Mouse (Mus musculus) embryo, embryonic 11 days (tissue): ENCODE measurements at regions not wholly inside any gene's neighbourhood (a gene's known extent, or its start where the extent isn't known, plus 50 kb on each side); places are given as distances from the start of the nearest gene placed in this dataset.
"Not testable (repeated sequence)": the region's sequence is repeated elsewhere in the genome, so short reads cannot be mapped to it uniquely, and the experiment has no call there.

Source experiments
- DNase-seq: peaks from one replicate; pipeline ENCODE4 v3.0.0-alpha.2; 2015

DNA sequence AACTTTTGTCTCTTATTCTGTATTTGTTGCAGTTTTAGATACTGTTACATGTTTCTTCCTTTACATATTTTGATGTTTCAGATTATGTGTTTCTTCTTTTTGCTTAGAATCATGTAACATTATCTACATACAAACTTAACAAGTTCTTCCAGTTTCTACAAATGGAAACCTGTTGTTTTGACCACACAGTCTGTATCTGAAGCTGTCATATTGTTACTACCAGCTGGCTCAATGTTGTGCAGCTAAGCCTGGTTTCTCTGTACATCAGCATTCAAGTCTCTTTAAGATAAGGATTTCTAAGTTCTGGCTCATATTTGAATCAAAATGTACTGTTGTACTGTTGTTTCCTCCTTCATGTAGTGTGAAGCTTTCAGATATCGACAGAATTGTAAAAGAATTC lies 65.4 kb upstream of the Vps41 start:
- no peak for DNase-seq

DNA sequence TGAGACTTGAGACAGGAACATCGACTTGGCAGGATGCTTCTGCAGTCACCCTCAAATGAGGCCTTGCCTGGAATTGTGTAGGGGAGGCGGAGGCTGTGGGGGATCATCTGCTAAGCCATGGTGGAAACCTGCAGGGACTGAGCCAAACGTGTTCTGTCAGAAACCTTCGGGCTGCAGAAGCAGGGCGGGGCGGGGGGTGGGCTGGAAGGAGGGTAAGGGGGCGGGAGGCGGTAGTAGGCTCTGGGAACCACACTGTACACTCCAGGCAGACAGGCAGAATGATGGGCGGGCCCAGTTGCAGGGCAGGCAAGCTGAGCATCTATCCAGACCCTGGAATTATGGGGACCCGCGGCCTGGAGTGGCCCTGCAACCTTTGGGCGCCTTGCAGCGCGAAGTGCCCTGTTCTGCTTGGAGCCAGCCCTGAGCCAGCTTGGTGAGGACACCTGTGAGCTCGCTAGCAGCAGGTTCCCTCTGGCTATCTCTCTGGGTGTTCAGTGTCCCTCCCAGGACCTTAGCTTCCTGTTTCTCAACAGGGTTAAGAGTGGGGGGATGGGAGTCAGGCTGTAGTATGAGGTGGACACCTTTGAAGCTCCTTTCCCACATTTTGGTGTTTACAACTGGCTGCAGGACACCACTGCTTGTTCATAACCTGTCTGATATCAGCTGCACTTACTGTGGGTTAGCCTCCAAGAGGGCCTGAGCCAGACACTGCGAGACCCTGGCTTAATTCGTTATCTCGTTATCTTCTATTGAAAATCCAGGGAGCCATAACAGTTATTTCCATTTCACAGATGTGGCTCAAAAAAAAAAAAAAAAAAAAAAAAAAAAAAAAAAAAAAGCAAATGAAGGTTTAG lies 102.1 kb upstream of the Vps41 start:
- peak; percentile 41 for DNase-seq

DNA sequence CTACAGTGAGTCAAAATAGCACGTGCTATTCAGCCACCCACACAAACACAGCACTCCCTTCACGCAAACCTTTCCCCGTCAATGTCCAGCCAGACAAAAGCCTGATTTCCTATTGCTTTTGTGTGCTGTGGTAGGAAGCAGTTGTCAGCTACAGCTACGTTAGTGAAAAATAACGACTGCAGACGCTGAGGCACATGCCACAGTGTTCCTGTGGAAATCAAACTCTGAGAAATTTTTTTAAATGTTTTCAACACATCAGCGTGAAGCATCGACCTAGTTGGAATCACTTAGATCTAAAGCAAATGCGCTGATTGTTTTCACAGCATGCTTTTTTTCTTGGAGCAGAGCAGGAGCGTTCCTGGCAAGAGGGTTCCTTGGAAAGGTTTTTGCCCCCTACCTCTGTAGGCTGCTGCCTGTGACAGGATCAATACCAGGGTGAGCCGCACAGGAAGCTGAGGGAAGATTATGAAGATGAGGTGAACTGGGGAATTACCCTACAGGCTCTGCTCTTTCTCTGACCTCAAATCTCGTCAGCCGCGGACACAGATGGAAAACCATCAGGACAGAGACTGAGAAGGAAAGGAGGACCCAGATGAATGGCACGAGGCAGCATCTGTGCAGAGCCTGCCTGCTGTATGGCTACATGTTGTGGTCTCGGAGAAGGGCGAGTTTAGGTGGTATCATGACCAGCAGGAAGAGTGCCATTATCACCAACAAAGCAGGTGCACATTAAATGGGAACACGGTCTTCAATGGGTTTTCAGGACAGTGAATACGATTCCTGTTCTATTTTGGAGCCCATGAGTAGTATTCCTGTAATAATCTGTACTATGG lies 136.2 kb upstream of the Vps41 start:
- DNase-seq: peak; percentile 5

DNA sequence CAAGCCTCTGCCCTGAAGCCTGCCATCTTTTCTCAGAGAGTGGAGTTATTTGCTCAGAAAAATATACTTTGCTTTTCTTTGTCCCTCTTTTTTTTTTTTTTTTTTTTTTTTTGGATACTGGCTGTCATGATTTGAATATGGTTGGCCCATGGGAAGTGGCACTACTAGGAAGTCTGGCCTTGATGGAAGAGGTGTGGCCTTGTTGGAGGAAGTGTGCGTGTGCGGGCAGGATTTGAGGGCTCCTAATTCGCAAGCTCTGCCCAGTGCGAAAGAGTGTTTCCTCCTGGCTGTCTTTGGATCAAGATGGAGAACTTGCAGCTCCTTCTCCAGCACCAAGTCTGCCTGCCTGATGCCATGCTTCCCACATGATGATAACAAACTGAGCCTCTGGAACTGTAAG lies 141.1 kb upstream of the Vps41 start:
- no peak for DNase-seq

DNA sequence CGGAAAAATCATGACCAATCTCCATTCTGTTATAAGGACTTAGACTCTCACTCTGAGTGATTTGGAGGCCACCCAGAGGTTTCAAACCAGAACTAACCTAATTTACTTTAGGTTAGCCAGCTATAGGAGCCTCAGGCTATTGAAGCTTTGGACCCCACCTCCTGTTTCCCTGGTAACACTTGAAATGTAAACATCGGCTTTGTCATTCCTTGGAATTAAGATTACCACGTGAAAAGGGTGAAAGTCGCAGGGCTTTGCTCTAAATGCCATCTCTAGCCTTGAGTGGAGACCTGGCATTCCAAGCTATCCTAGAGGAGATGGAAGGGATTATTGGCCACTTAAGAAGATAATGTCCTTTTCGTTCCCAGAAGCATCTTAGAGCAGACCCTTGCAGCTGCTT lies 141.5 kb upstream of the Vps41 start:
- peak; percentile 57 for DNase-seq

DNA sequence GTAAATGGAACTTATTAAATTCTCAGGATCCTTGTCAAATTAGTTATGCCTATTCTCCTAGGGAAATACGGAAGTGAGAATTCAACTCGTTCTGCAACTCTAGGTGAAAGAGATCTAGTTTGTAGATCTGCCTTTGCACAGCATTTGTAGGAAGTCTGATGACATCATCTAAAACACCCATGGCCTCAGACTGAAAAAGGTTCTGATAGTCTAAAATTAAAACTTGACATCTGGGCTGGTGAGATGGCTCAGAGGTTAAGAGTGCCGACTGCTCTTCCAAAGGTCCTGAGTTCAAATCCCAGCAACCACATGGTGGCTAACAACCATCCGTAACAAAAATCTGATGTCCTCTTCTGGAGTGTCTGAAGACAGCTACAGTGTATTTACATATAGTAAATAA lies 144.5 kb upstream of the Pou6f2 start:
- DNase-seq: not testable (repeated sequence)

DNA sequence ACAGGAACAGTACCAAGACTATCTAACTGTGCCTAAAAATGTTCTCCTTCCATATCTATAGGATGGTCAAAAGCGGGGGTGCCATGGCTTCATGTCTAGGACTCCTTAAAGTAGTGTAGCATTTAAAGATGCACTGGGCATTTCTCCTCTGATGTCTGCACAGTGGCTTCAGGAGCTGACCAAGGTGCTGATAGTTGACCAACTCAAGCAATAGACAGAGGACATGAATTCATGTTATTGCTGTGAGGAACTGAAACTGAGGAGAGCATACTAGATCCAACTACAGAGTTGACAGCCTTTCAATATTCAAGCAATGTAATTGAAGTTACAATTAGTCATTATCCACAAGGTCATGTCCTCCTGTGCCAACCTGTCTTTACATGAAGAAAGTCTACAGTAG lies 133.0 kb upstream of the Pou6f2 start:
- peak; percentile 61 for DNase-seq

DNA sequence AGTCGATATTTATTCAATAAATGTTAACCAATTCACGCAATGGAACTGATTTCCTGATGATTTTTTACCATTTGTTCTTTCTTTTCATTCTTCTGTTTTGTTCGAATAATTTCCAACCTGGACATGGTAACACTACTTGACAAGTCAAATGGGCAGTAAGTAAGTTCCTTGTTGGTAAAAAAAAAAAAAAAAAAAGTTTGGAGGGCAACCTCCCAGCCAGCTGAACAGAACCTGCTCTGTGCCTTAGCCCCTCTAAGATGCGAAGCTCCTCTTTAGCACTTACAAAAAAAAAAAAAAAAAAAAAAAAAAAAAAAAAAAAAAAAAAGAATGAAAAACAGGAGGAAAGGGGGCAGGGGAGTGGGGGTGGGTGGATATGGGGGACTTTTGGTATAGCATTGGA lies 100.7 kb upstream of the Pou6f2 start:
- DNase-seq: no peak

DNA sequence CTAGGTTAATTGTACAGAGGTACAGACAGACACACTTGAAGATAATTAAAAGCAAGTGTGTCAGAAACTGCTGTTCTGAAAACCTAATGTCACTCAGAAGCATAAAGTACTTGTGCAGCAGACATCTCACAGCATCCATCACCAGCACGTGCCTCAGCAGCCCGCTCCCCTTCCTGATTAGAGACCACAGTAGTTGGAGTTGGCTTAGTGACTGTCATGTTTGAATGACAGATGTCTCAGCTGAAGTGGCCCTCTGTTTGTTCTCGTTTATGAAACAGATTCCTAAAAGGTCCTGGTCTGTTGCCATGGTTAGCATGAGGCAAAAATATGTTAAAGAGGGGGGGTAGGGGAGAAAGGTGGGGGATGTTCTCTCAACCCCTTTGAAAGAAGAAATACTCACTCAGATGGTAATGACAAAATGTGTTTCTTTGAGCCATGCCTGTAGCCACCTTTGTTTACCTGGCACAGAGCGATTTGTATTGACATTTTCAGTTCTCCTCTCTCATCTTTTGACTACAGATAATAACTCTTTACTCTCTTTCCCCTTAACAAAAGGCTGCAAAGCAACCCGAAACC lies 100.2 kb upstream of the Pou6f2 start:
- peak; percentile 38 for DNase-seq

DNA sequence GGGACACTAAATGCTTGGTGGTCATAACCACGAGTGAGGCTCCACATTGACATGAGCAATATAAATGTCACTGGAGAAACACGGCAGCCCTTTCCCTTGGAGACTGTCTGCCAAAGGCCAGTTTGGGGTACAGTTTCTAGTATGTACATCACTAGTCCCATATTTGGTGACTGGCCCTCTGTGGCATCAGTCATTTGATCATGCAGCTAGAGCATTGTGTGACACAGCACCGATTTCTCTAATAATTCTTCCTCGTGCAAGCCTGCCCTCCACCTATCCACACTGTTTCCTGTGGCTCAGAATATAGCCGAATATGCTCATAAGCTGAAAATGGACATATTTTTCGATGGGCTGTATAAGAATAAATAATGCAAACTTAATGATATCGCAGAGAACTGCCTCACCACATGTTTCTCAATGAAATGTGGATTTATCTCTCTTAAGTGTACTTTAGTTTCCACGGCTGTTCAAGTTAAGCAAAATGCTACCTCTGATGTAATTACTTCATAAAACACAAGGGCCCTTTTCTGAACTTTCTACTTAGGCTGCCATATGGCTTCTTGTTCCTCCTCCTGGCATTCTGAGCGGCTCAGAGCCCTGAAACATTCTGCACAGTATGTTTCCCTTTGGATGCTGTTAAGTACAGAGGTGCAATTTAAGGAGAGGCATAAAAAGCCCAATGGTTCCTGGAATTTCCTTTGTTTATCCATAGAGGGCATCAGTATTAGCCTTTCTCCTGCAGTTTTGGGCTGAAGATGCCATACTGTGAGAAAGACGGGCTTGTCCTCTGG lies 97.7 kb upstream of the Pou6f2 start:
- DNase-seq: no peak

DNA sequence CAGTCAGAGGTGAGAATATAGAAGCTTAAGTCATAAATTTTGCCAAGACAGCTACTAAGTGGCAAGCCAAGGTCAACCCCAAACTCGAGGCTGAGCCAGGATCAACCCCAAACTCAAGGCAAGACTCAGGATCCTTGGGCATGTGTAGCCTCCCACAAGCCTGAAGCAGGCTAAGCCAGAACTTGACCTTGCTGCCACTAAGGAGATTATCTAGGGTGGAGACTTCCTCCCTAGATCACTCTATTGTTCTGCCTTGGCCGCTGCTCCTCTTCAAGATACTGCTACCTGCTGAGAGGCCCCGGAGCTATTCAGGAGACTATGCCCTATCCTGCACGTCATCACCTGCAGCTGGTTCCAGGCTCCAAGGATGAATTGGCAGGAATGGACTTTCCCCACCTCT lies 88.3 kb upstream of the Pou6f2 start:
- DNase-seq: not testable (repeated sequence)

DNA sequence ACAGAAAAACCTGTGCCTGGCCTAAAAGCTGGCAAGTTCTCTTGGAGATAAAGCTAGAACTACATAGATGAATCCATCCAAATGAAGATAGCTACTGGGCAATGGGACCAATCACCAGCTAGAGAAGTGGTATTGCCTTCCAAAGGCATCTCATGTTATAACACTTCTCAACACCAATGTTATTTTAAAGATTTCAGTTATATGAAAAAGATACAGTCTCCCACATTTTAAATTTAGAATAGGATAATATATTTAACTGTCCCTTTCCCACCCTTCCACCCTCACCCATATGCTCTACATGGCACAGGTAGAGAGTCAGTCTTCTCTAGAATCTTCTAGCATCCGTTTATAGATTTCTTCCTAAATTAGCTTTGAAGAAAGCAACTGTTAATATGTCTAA lies 87.6 kb upstream of the Pou6f2 start:
- no peak for DNase-seq

DNA sequence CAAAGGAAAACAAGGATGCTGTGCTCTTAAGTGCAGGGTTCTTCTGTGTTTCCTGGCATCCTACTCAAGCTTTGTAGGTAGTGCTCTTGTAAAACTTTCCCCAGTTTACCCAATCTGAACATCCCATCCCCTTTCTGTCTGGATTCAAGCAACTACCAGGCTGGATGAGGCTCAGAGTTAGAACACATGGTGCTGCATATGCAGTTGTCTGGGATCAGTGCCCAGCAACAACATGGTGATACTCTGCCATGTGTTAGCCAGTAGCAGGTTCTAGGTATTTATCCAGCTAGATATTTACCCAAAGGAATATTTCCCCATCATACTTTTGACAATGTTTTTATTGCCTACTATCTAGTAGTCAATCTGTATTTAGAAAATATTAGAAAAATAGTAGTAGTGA lies 78.8 kb upstream of the Pou6f2 start:
- DNase-seq: no peak

DNA sequence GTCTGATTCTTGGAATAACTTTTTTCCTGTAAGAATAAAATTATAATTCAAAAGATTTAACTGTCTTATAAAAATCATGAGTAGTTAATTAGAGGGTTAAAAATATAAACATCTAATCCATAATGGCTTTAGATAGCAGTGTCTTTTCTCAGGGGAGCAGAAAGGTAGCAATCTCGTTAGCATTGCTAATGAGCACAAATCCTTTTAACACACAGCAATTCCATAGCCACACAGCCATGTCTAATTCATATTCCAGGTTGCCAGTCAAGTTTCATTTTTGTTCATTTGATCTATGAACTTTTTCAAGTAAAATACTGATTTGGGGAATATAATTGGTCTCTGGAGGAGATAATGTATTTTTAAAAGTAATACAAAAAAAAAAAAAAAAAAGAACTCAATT lies 74.0 kb upstream of the Pou6f2 start:
- no peak for DNase-seq

DNA sequence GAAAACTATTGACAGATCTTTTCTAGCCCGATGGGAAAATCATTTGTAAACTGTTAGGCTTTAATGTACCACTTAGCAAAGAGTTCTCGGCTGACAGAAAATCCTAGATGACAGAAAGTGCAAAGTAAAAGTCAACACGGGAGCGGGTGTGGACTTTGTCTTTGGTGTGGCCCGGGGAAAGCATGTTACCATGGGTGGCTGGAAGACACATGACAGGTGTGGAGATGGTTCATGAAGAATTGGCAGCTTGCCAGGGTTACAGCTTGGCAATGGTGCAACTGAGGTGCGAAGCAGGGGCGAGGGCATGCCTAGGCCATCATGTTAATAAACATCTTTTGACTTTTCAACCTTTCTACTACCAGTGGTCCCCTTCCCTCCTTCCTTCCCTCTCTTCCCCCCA lies 68.4 kb upstream of the Pou6f2 start:
- DNase-seq: no peak

DNA sequence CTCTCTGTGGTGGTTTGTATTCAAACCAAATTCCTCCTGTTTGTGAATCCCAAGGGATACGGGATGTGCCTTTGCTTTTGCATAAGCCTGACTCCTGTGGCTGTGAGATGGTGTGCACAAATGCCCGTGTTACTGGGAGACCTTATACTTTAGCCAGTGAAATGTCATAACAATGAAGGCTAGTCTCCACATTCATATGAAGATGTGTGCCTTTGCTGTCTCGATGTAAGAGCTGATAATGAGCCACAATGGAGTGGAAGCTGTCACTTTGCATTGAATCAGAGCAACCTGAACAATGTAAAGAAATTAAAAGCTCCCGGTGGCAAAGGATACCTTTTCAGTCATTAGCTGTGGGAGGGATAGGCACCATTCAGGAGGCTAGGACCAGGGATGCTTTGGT lies 64.7 kb upstream of the Pou6f2 start:
- no peak for DNase-seq

DNA sequence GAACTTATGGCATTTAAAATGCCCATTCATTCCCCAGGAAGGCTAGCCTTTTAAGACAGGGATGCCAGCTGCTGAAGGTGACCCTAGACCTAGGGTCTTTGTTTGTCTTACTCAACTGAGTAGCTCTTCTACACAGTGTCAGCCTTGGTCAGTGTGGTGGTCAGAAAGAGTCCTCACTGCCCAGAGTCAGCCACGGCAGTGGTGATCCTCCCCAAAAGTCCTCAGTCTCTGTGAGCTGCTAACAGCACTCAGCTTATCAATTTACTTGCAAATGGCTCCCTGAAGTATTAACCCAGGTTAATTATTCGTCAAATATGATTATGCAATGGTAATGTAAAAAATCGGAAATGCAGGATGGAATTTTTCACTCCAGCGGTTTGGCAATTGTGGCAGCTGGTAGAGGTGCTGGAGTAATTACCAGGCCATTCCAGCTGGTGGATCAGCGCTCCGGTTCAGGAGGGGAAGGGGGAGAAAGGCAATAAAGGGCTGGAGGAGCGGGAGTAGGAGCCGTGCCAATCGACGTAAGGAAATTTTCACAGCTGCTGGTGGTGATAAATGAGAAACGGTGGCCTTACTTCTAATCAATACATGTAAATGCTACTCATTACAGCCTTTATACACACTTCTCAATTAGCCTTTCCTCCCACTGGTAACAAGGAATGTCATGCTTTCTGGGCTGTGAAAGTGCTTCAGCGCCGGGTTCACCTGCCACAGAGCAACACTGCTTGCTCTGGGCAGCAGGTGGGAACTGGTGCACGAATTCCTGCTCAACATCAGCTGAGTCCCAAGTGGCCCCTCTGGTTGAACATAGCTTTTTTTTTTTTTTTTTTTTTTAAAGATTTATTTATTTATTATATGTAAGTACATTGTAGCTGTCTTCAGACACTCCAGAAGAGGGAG lies 60.1 kb upstream of the Pou6f2 start:
- peak; percentile 28 for DNase-seq
